Mouse (Mus musculus) liver, embryonic 14.5 days (tissue): ENCODE data around the gene Slc6a17. TPM values are rescaled to one million over a fixed set of nuclear protein-coding genes. Genes with fewer than 3 reads are reported as not detected.

Source experiments
- ATAC-seq: fragments of 200-750 bp; cut with Nextera tagmentation; 2 replicates; pipeline ENCODE4 v1.8.0; 2017; ENCODE audit warnings: moderate number of reproducible peaks, mild to moderate bottlenecking, moderate library complexity; ENCODE audit not compliant: insufficient read depth
- DNase-seq, 3 experiments: peaks; one replicate each; pipeline ENCODE4 v3.0.0-alpha.2; 2012 to 2013; ENCODE audit warnings: low read depth in 3 of 3, low spot score in 3 of 3
- H3K27ac ChIP-seq: fragments of 300-500 bp; sonication (generic); 2 replicates; pipeline ENCODE4 v1.5.1; 2014; ENCODE audit warnings: moderate library complexity, mild to moderate bottlenecking, control low read depth, inconsistent platforms
- H3K27me3 ChIP-seq: fragments of 300-500 bp; sonication (generic); 2 replicates; pipeline ENCODE4 v1.6.1; 2014; ENCODE audit warnings: mild to moderate bottlenecking, low read length, moderate library complexity; ENCODE audit not compliant: control insufficient read depth, insufficient read depth
- H3K36me3 ChIP-seq: fragments of 300-500 bp; sonication (generic); replicated peaks from 2 replicates; pipeline ENCODE4 v1.6.1; 2014; ENCODE audit warnings: low read depth; ENCODE audit not compliant: control insufficient read depth, insufficient read depth
- H3K4me1 ChIP-seq, 2 experiments: fragments of 200-500 bp in 1 of 2; fragments of 300-500 bp in 1 of 2; sonication (generic) in 1 of 2; replicated peaks; 2 replicates each; pipeline ENCODE4 v1.6.1; 2012 to 2014; ENCODE audit warnings: antibody characterized with exemption in 1 of 2, inconsistent platforms in 1 of 2, low read length in 1 of 2; ENCODE audit not compliant: control insufficient read depth in 2 of 2, insufficient read depth in 2 of 2
- H3K4me2 ChIP-seq: fragments of 300-500 bp; sonication (generic); 2 replicates; pipeline ENCODE4 v1.6.1; 2014; ENCODE audit warnings: low read depth, mild to moderate bottlenecking, control low read depth, moderate library complexity
- H3K4me3 ChIP-seq, 2 experiments: fragments of 200-500 bp in 1 of 2; fragments of 300-500 bp in 1 of 2; sonication (generic) in 1 of 2; 2 replicates each; pipeline ENCODE4 v1.5.1; 2012 to 2014; ENCODE audit warnings: low read depth in 2 of 2, low read length in 2 of 2, mild to moderate bottlenecking in 2 of 2, control low read depth in 1 of 2, inconsistent platforms in 1 of 2, moderate library complexity in 1 of 2; ENCODE audit not compliant: insufficient read depth in 1 of 2
- H3K9ac ChIP-seq: fragments of 300-500 bp; sonication (generic); replicated peaks from 2 replicates; pipeline ENCODE4 v1.6.1; 2014; ENCODE audit warnings: mild to moderate bottlenecking, control low read depth, moderate library complexity
- H3K9me3 ChIP-seq: fragments of 300-500 bp; sonication (generic); 2 replicates; pipeline ENCODE4 v1.6.1; 2016; ENCODE audit warnings: low read length, mixed read lengths; ENCODE audit not compliant: control insufficient read depth
- CTCF ChIP-seq: IDR thresholded peaks from 2 replicates; pipeline ENCODE4 v1.5.1; 2016; ENCODE audit warnings: antibody characterized with exemption, low read depth, control low read depth
- EP300 ChIP-seq: IDR thresholded peaks from 2 replicates; pipeline ENCODE4 v1.6.1; 2016; ENCODE audit warnings: antibody characterized with exemption, low read depth
- WGBS: fragments of 180-500 bp; shearing (Covaris S2); extraction: QIAGEN DNeasy Blood & Tissue Kit; methylation state at CpG from one replicate; pipeline ENCODE4 v1.1.7; 2014; ENCODE audit not compliant: insufficient replicate concordance; 5-methylcytosine and 5-hydroxymethylcytosine counted together
- polyA plus RNA-seq, 2 experiments: library from polyadenylated mRNA; depleted of rRNA in 1 of 2; stranded (reverse) in 1 of 2; unstranded in 1 of 2; fragments of >200 nt; fragmentation: Nextera tagmentation in 1 of 2; extraction: Ambion mirVana in 1 of 2; gene quantifications; 2 replicates each; pipeline versions ENCODE4 v1.2.1 to v1.2.3; 2012 to 2014

Slc6a17 gene
- polyA plus RNA-seq, 2 experiments: 0.11 to 0.15 TPM

DNA sequence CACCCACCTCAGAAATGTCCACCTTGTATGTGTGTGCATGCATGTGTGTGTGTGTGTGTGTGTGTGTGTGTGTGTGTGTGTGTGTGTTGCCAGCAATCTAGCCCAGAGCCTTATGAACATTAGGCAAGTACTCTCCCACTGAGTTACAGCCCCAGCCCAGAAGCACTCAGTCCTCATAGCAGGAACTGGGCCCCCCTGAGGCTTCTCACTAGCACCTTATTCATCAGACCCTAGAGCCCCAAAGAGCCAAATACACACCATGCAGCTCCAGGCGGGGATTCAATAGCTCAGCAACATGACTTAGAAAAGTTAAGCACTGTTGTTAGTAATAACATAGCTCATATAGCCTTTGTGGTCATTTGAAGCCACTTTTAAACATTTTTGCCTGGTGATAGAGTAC lies 13.3 kb downstream of the Slc6a17 start:
- 19% methylated on average over 1 of the region's 1 CpGs for WGBS
- Histone ChIP-seq H3K9me3 (no peaks in the 10 kb centered on the region), H3K4me1 (no peaks in the 10 kb centered on the region), H3K27me3 (no peaks in the 10 kb centered on the region), H3K4me3 (no peak overlapping the region), H3K27ac (no peak overlapping the region), H3K4me2 (no peak overlapping the region), H3K36me3 (no peaks in the 10 kb centered on the region), H3K9ac (no peak overlapping the region)
- DNase-seq (no peak), ATAC-seq (no peak)
- TF ChIP-seq EP300 (no peak), CTCF (no peak)

GRCm38 (mm10) chr3:107503716-107504115 lies 14.1 kb downstream of the Slc6a17 start:
- TF ChIP-seq EP300 (no peak), CTCF (no peak)
- WGBS: 59% methylated on average over 2 of the region's 2 CpGs
- ATAC-seq: no peak

DNA sequence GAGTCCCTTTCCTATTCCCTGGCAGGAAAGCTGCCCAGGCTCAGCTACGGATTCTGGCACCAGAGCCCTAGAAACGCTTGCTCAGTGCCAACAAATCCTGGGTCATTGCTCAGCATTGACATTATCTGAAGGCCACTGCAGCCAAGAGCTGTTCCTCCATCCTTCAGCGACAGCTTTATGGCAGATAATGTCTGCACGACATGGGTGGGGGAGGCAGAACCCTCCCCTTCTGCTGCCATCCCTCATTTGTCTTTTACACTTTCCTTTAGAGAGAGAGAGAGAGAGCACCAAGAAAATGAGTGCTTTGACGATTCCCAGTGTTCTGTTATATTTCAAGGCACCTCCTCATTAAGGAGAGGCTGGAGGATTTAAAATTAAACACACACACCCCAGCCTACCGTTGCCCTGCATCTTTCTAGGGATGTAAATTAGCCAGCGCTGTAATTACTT lies 16.1 kb downstream of the Slc6a17 start:
- ATAC-seq (no peak), DNase-seq (no peak)
- no peak overlapping the region for H3K4me3 ChIP-seq
- no peaks in the 10 kb centered on the region for H3K27me3 ChIP-seq
- H3K36me3 ChIP-seq: no peaks in the 10 kb centered on the region
- 42% methylated on average over 7 of the region's 7 CpGs for WGBS
- no peak overlapping the region for H3K27ac ChIP-seq
- no peaks in the 10 kb centered on the region for H3K9me3 ChIP-seq
- H3K4me1 ChIP-seq: no peaks in the 10 kb centered on the region
- TF ChIP-seq CTCF (no peak), EP300 (no peak)
- H3K4me2 ChIP-seq: no peak overlapping the region
- H3K9ac ChIP-seq: no peak overlapping the region

More at GRCm38 (mm10) chr3:107503716-107504115, 14.1 kb downstream of the Slc6a17 start:
- no peak for DNase-seq
- H3K4me2 ChIP-seq: no peak overlapping the region
- no peaks in the 10 kb centered on the region for H3K4me1 ChIP-seq
- no peaks in the 10 kb centered on the region for H3K9me3 ChIP-seq
- H3K27me3 ChIP-seq: no peaks in the 10 kb centered on the region
- no peak overlapping the region for H3K27ac ChIP-seq
- no peaks in the 10 kb centered on the region for H3K36me3 ChIP-seq
- no peak overlapping the region for H3K4me3 ChIP-seq
- no peak overlapping the region for H3K9ac ChIP-seq

- H3K4me1 ChIP-seq: no peaks in the 10 kb centered on the region
- no peak for TF ChIP-seq EP300
- TF ChIP-seq CTCF: no peak
- WGBS: 72% methylated on average over 11 of the region's 11 CpGs
- DNase-seq: no peak
- no peaks in the 10 kb centered on the region for H3K27me3 ChIP-seq
- H3K9me3 ChIP-seq: no peaks in the 10 kb centered on the region
- H3K27ac ChIP-seq: no peak overlapping the region
- H3K9ac ChIP-seq: no peak overlapping the region
- H3K36me3 ChIP-seq: no peaks in the 10 kb centered on the region
- no peak overlapping the region for H3K4me3 ChIP-seq
- H3K4me2 ChIP-seq: no peak overlapping the region
- ATAC-seq: no peak
These were observed 17.5 kb downstream of the Slc6a17 start for GRCm38 (mm10) chr3:107500301-107500700.

- Histone ChIP-seq H3K9ac (no peak overlapping the region), H3K27ac (no peak overlapping the region), H3K4me3 (no peak overlapping the region), H3K4me1 (no peaks in the 10 kb centered on the region), H3K27me3 (no peaks in the 10 kb centered on the region), H3K36me3 (no peaks in the 10 kb centered on the region), H3K4me2 (no peak overlapping the region), H3K9me3 (no peaks in the 10 kb centered on the region)
- DNase-seq (no peak), ATAC-seq (no peak)
- WGBS: 57% methylated on average over 13 of the region's 13 CpGs
- TF ChIP-seq CTCF (no peak), EP300 (no peak)
These were observed 21.6 kb downstream of the Slc6a17 start for GRCm38 (mm10) chr3:107496086-107496850.
